Mouse (Mus musculus) heart, embryonic 15.5 days (tissue): ENCODE measurements around the gene Ubqln4. TPM values are rescaled to one million over a fixed set of nuclear protein-coding genes. Genes with fewer than 3 reads are reported as not detected.

Experiments used
- ATAC-seq: fragments of 200-750 bp; cut with Nextera tagmentation; replicated peaks from 2 replicates; pipeline ENCODE4 v1.8.0; 2017; ENCODE audit warnings: low read depth, moderate TSS enrichment; ENCODE audit not compliant: insufficient number of reproducible peaks, insufficient read depth, low FRiP score
- H3K27ac ChIP-seq: fragments of 300-500 bp; sonication (generic); 2 replicates; pipeline ENCODE4 v1.5.1; 2015; ENCODE audit warnings: mild to moderate bottlenecking, inconsistent platforms
- H3K27me3 ChIP-seq: fragments of 300-500 bp; sonication (generic); 2 replicates; pipeline ENCODE4 v1.6.1; 2015; ENCODE audit warnings: inconsistent platforms
- H3K36me3 ChIP-seq: fragments of 300-500 bp; sonication (generic); 2 replicates; pipeline ENCODE4 v1.6.1; 2015; ENCODE audit warnings: mild to moderate bottlenecking, inconsistent platforms
- H3K4me1 ChIP-seq: fragments of 300-500 bp; sonication (generic); replicated peaks from 2 replicates; pipeline ENCODE4 v1.6.1; 2015; ENCODE audit warnings: inconsistent platforms
- H3K4me2 ChIP-seq: fragments of 300-500 bp; sonication (generic); 2 replicates; pipeline ENCODE4 v1.6.1; 2015; ENCODE audit warnings: inconsistent platforms, mild to moderate bottlenecking, moderate library complexity
- H3K4me3 ChIP-seq: fragments of 300-500 bp; sonication (generic); 2 replicates; pipeline ENCODE4 v1.5.1; 2015; ENCODE audit warnings: mild to moderate bottlenecking, inconsistent platforms
- H3K9ac ChIP-seq: fragments of 300-500 bp; sonication (generic); 2 replicates; pipeline ENCODE4 v1.6.1; 2015; ENCODE audit warnings: mild to moderate bottlenecking, inconsistent platforms
- H3K9me3 ChIP-seq: fragments of 300-500 bp; sonication (generic); replicated peaks from 2 replicates; pipeline ENCODE4 v1.6.1; 2016; ENCODE audit warnings: inconsistent platforms
- WGBS: fragments of 180-500 bp; shearing (Covaris S2); methylation state at CpG from one replicate; pipeline ENCODE4 v1.1.7; 2015; ENCODE audit warnings: mixed read lengths; 5-methylcytosine and 5-hydroxymethylcytosine counted together
- polyA plus RNA-seq: library from polyadenylated mRNA; unstranded; fragments of >200 nt; fragmentation: Nextera tagmentation; extraction: Ambion mirVana; gene quantifications from 2 replicates; pipeline ENCODE4 v1.2.1, GENCODE M21; 2015

Ubqln4 gene
- 30.0 and 34.9 TPM in 2 replicates for polyA plus RNA-seq

GRCm38 (mm10) chr3:88553525-88553879, at the start of gene Ubqln4:
TSS of gene Ubqln4 (plus strand) at chr3:88553758.
- H3K27ac ChIP-seq: peak within 1 kb of the TSS; percentile 99
- H3K9ac ChIP-seq: peak within 1 kb of the TSS; percentile 81
- H3K4me3 ChIP-seq: peak within 1 kb of the TSS; percentile 96
- H3K36me3 ChIP-seq: peaks cover 31% of the 10 kb centered on the region
- peaks cover 23% of the 10 kb centered on the region for H3K4me1 ChIP-seq
- H3K9me3 ChIP-seq: no peaks in the 10 kb centered on the region
- peak within 1 kb of the TSS; percentile 88 for H3K4me2 ChIP-seq
- no peaks in the 10 kb centered on the region for H3K27me3 ChIP-seq
- ATAC-seq: peak; percentile 89
- 0% methylated on average over 23 of the region's 37 CpGs for WGBS

DNA sequence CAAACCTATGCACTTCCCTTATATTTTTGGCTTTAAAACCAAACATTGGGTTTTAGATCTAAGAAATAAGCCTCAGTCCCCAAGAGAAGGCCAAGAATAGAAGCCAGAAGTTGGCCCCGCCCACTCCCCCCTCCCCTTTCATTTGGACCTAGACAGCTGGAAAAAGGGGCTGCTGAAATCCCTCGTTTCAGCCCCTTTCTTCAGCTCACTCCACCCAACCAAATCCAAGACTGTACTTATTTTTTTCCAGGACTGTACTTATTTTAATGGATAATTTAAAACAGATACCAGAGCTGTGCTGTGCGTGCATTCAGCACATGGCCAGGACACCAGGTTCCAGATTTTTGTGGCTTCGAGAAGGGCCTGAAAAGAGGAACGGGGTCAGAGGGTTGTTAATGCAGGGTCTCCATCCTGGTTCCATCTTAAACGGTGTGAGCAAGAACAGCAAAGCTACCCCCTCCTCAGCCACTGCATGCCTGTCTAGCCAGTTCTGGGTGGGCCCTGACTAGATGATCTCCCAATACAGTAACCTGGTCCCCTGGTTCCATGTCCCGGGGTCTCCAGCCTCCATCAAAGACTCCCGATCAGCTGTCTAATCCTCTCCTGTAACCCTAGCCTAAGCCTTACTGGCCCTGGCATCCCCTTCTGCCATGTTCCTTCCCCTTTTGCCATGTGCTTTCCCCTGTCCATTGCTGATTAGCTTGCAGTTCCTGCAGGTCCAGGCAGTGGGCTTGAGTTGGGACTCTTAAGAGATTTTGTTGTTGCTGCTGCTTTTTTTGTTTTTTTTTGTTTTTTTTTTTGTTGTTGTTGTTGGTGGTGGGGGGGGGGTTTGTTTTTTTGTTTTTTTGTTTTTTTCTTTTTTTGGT, 49.4 kb upstream of the Ubqln4 start:
- peaks cover 43% of the 10 kb centered on the region for H3K4me1 ChIP-seq
- H3K4me3 ChIP-seq: no peak overlapping the region
- no peaks in the 10 kb centered on the region for H3K9me3 ChIP-seq
- H3K4me2 ChIP-seq: peak overlapping the region; percentile 86; the same call in 1 of the 2 replicates
- ATAC-seq: no peak
- 39% methylated on average over 8 of the region's 8 CpGs for WGBS
- H3K27ac ChIP-seq: peak overlapping the region; percentile 88
- H3K27me3 ChIP-seq: no peaks in the 10 kb centered on the region
- H3K36me3 ChIP-seq: no peaks in the 10 kb centered on the region
- H3K9ac ChIP-seq: no peak overlapping the region

DNA sequence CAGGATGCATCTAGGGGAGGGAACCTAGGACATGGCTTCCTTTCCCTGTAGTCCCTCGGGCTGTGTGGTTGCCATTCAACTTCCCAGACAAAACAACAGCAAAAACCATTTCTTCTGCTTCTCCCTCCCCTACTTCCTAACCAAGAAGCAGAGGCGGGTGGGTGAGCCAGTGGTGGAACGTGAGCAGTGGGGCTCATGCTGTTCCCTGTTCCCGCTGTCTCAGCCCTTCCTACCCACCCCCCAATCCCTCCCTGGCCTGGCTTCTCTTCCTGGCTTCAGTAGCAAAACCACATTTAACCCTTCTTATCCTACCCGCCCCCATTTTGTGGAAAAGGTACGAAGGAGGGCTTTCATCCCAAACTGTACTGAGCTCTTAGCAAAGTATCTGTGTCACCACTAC, 48.5 kb upstream of the Ubqln4 start:
- 56% methylated on average over 6 of the region's 6 CpGs for WGBS
- H3K27me3 ChIP-seq: no peaks in the 10 kb centered on the region
- no peak overlapping the region for H3K4me3 ChIP-seq
- H3K27ac ChIP-seq: no peak overlapping the region
- ATAC-seq: no peak
- peaks cover 46% of the 10 kb centered on the region for H3K4me1 ChIP-seq
- no peaks in the 10 kb centered on the region for H3K9me3 ChIP-seq
- no peak overlapping the region for H3K9ac ChIP-seq
- no peaks in the 10 kb centered on the region for H3K36me3 ChIP-seq
- no peak overlapping the region for H3K4me2 ChIP-seq

DNA sequence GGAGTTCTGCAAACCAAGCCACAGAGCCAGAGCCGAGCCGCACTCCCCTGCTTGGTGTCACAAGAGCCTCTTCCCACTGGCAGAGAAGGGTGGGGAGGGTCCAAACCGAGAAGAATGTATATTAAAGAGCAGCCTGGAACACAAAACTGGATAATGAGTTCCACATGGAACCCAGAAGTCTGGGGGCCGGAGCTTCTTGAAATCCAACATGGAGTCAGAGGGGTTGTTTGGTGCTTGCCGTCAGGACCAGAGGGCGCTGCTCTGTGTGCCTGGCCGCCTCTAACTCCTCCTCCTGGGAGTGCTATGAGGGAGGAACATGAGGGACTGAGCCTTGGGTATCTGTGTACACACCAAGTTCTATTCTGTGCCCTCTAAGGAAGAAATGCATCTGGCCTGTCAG, 47.8 kb upstream of the Ubqln4 start:
- H3K4me1 ChIP-seq: peaks cover 46% of the 10 kb centered on the region
- H3K9me3 ChIP-seq: no peaks in the 10 kb centered on the region
- no peak overlapping the region for H3K27ac ChIP-seq
- no peaks in the 10 kb centered on the region for H3K36me3 ChIP-seq
- no peak for ATAC-seq
- no peaks in the 10 kb centered on the region for H3K27me3 ChIP-seq
- 55% methylated on average over 7 of the region's 7 CpGs for WGBS
- H3K4me2 ChIP-seq: no peak overlapping the region
- no peak overlapping the region for H3K4me3 ChIP-seq
- no peak overlapping the region for H3K9ac ChIP-seq

DNA sequence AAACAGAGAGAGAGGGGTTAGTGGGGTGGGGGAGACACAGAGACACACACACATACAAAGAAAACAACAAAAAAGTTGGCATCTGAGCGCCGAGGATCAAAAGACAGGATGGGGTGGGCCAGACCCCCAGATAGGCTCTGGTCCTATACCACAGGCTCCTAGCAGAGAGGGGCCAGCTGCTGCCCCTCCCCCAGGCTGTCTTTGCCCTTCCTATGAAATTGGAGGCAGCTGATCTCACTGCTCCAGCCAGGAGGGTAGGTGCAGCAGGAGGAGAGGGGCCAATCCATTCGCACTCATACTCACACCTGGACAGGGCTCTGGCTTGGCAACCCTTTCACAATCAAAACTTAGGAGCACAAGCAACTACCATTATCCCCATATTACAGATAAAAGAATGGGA, 44.3 kb upstream of the Ubqln4 start:
- peak overlapping the region; percentile 64 for H3K4me2 ChIP-seq
- H3K27me3 ChIP-seq: no peaks in the 10 kb centered on the region
- no peak for ATAC-seq
- peak overlapping the region; percentile 48 for H3K4me3 ChIP-seq
- WGBS: 56% methylated on average over 3 of the region's 3 CpGs
- peaks cover 47% of the 10 kb centered on the region for H3K4me1 ChIP-seq
- H3K9ac ChIP-seq: peak overlapping the region; percentile 53; the same call in 1 of the 2 replicates
- peak overlapping the region; percentile 90 for H3K27ac ChIP-seq
- H3K36me3 ChIP-seq: no peaks in the 10 kb centered on the region
- no peaks in the 10 kb centered on the region for H3K9me3 ChIP-seq

- Histone ChIP-seq H3K27me3 (no peaks in the 10 kb centered on the region), H3K4me3 (peak within 1 kb of the TSS; percentile 48), H3K9me3 (no peaks in the 10 kb centered on the region), H3K4me2 (peak within 1 kb of the TSS; percentile 64), H3K27ac (peak within 1 kb of the TSS; percentile 90), H3K36me3 (no peaks in the 10 kb centered on the region), H3K9ac (peak within 1 kb of the TSS; percentile 53), H3K4me1 (peaks cover 50% of the 10 kb centered on the region)
- WGBS: under 1% methylated on average over 31 of the region's 31 CpGs
- peak; percentile 96 for ATAC-seq
Observed at GRCm38 (mm10) chr3:88509692-88510420, 43.7 kb upstream of the Ubqln4 start, which contains the start of gene Lmna. TSS of gene Lmna (minus strand) at chr3:88509956.

- Histone ChIP-seq H3K4me3 (peak overlapping the region; percentile 48), H3K27ac (peak overlapping the region; percentile 90), H3K9ac (peak overlapping the region; percentile 53), H3K27me3 (no peaks in the 10 kb centered on the region), H3K4me2 (peak overlapping the region; percentile 64), H3K9me3 (no peaks in the 10 kb centered on the region), H3K36me3 (no peaks in the 10 kb centered on the region), H3K4me1 (peaks cover 55% of the 10 kb centered on the region)
- no peak for ATAC-seq
- 52% methylated on average over 13 of the region's 13 CpGs for WGBS
Observed at GRCm38 (mm10) chr3:88510421-88511289, 42.9 kb upstream of the Ubqln4 start.

GRCm38 (mm10) chr3:88511559-88511958, 42.0 kb upstream of the Ubqln4 start:
- Histone ChIP-seq H3K4me1 (peaks cover 57% of the 10 kb centered on the region), H3K4me3 (no peak overlapping the region), H3K36me3 (no peaks in the 10 kb centered on the region), H3K4me2 (no peak overlapping the region), H3K27me3 (no peaks in the 10 kb centered on the region), H3K27ac (no peak overlapping the region), H3K9ac (no peak overlapping the region), H3K9me3 (no peaks in the 10 kb centered on the region)
- 41% methylated on average over 4 of the region's 4 CpGs for WGBS
- no peak for ATAC-seq

DNA sequence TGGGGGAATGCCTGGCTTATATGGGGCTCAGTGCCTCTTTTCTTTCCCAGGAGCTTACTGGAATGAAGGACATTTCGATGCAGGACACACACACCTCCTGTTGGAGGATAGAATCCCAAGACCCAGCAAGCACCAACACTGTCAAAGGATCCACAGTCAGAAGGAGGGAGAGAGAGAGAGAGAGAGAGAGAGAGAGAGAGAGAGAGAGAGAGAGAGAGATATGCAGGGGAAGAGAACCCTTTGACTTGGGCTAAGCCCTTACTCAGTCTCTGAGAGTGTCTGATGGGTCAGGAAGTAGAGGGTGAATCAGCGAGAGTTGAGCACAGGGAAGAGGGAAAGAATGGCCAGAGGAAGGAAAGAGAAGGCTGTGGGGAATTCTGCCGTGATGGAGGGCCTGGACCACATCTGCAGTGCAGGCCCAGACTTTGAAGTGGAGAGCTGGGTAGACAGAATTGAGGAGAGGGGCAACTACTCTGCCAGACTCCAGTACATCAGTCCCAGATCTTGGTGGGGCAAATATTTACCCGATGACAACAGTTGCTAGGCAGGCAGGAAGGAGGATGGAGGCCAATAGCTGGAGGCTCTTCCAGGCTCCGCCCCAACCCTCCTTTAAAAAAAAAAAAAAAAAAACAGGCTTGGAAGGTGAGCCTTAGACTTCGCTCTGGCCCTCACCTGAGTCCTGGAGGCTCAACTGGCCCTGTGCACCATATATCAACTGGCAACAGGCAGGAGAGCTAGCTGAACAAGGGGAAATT, 41.2 kb upstream of the Ubqln4 start:
- peak overlapping the region; percentile 53 for H3K27ac ChIP-seq
- WGBS: 36% methylated on average over 6 of the region's 6 CpGs
- H3K27me3 ChIP-seq: no peaks in the 10 kb centered on the region
- H3K9me3 ChIP-seq: no peaks in the 10 kb centered on the region
- no peak overlapping the region for H3K9ac ChIP-seq
- peaks cover 57% of the 10 kb centered on the region for H3K4me1 ChIP-seq
- H3K4me3 ChIP-seq: no peak overlapping the region
- ATAC-seq: no peak
- no peaks in the 10 kb centered on the region for H3K36me3 ChIP-seq
- H3K4me2 ChIP-seq: no peak overlapping the region

DNA sequence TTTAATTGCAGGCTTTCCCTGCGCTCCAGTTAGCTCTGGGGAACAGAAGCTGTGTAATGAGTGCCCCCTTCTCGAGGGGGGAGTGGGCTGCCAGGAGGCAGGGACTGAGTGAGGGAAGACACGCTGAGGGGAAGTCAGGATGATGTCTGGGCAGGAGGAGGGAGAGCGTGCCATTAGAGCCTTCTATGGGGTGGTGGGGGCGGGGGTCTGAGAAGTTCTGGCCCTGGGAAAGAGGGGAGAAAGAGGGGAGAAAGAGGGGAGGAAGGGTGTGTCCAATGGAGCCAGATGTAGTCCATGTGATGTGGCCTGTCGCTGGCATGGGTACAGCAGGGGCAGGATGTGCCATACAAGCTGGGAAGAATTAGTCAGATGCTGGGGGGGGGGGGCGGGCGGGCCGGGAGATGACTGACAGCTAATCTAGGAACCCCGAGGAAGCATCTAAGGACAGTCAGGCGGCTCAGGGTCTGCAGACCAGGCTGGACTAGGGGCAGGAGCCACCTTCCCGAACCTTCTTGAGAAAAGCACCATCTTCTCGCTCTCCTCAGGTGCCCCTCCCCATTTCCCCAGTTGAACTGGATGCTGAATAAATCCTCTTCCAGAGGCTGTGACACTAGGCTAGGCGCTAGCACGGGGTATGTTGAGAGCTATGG, 40.5 kb upstream of the Ubqln4 start:
- H3K36me3 ChIP-seq: no peaks in the 10 kb centered on the region
- H3K27ac ChIP-seq: peak overlapping the region; percentile 53
- H3K4me3 ChIP-seq: no peak overlapping the region
- WGBS: 36% methylated on average over 13 of the region's 15 CpGs
- H3K27me3 ChIP-seq: no peaks in the 10 kb centered on the region
- no peak overlapping the region for H3K9ac ChIP-seq
- no peak overlapping the region for H3K4me2 ChIP-seq
- H3K4me1 ChIP-seq: peaks cover 57% of the 10 kb centered on the region
- ATAC-seq: no peak
- no peaks in the 10 kb centered on the region for H3K9me3 ChIP-seq
